ENCODE assay signal across 14 mouse cellular contexts in genomic region chr10:115205825-115206224, GRCm38 (mm10). TPM values are rescaled to one million over a fixed set of nuclear protein-coding genes. Genes with fewer than 3 reads are reported as not detected.
"Had no signal": no experiment of that assay in that cellular context is flagged by ENCODE, and none has a peak within 500 bp of the region (broad histone marks: within the 10 kb centered on the region; RNA-seq: fewer than 3 reads in every experiment).

No protein-coding gene starts in this region.

- H3K9ac ChIP-seq: lung, embryonic 14.5 days; midbrain, embryonic 12.5 days; neural tube, embryonic 12.5 days; stomach, embryonic 15.5 days had no signal

- H3K4me3 ChIP-seq: midbrain, embryonic 10.5 days; midbrain, embryonic 12.5 days; neural tube, embryonic 12.5 days; stomach, embryonic 15.5 days had no signal

- H3K27me3 ChIP-seq: midbrain, embryonic 12.5 days; neural tube, embryonic 12.5 days; stomach, embryonic 15.5 days had no signal

- DNase-seq: lung, adult 18-20 months; lung, embryonic 14.5 days; lung, postnatal 10 days; lung, postnatal 4 days; midbrain, embryonic 14.5 days; right cerebral cortex, postnatal 14 days; thymus, adult 18-20 months; thymus, postnatal 14 days; thymus, postnatal 36 days had no signal

- H3K4me1 ChIP-seq: midbrain, embryonic 10.5 days; midbrain, embryonic 12.5 days; neural tube, embryonic 12.5 days; stomach, embryonic 15.5 days had no signal

- H3K9me3 ChIP-seq: midbrain, embryonic 10.5 days; midbrain, embryonic 12.5 days; neural tube, embryonic 12.5 days; stomach, embryonic 15.5 days had no signal

- H3K4me2 ChIP-seq: lung, embryonic 14.5 days; midbrain, embryonic 12.5 days; neural tube, embryonic 12.5 days; stomach, embryonic 15.5 days had no signal

- H3K27ac ChIP-seq: midbrain, embryonic 10.5 days; midbrain, embryonic 12.5 days; neural tube, embryonic 12.5 days; stomach, embryonic 15.5 days had no signal

RNA-seq across cellular contexts. Expression of gene Tph2, which starts 21.0 kb away (rescaled TPM):
- polyA plus RNA-seq: lung, embryonic 16.5 days had no signal
